Mouse (Mus musculus): ENCODE results near the gene Mob3b. TPM values are rescaled to one million over a fixed set of nuclear protein-coding genes. Genes with fewer than 3 reads are reported as not detected.
"Not testable (repeated sequence)": the region's sequence is repeated elsewhere in the genome, so short reads cannot be mapped to it uniquely, and the experiment has no call there.

Gene Mob3b
- polyA plus RNA-seq, 1 experiment from 2014 or later = 1.3 TPM

GRCm38 (mm10) chr4:34963999-34964398 lies 193.3 kb downstream of the Mob3b start:
- H3K4me3 ChIP-seq (ENCODE audit: low read depth, low read length) = no peak overlapping the region
- no peak overlapping the region for H3K9ac ChIP-seq (replicated peaks; ENCODE audit: low read depth, low read length)
- no peak overlapping the region for H3K4me2 ChIP-seq (ENCODE audit: low read depth, low read length)
- no peaks in the 10 kb centered on the region for H3K27me3 ChIP-seq (ENCODE audit: control insufficient read depth, insufficient read depth, low read length)
- H3K4me1 ChIP-seq (ENCODE audit: control insufficient read depth, insufficient read depth, low read length) = no peaks in the 10 kb centered on the region
- H3K36me3 ChIP-seq (ENCODE audit: control insufficient read depth, insufficient read depth, low read length) = no peaks in the 10 kb centered on the region
- H3K9me3 ChIP-seq (ENCODE audit: control insufficient read depth, low read length) = no peaks in the 10 kb centered on the region
- H3K27ac ChIP-seq (ENCODE audit: low read depth, low read length) = no peak overlapping the region
- no peak for ATAC-seq (ENCODE audit: low read depth)
- WGBS = 76% methylated on average over 13 of the region's 13 CpGs

GRCm38 (mm10) chr4:34960781-34961560 lies 196.3 kb downstream of the Mob3b start:
- Histone ChIP-seq H3K4me2 (ENCODE audit: low read depth, low read length) (no peak overlapping the region), H3K27ac (ENCODE audit: low read depth, low read length) (no peak overlapping the region), H3K4me3 (ENCODE audit: low read depth, low read length) (no peak overlapping the region), H3K9ac (replicated peaks; ENCODE audit: low read depth, low read length) (no peak overlapping the region), H3K27me3 (ENCODE audit: control insufficient read depth, insufficient read depth, low read length) (no peaks in the 10 kb centered on the region), H3K4me1 (ENCODE audit: control insufficient read depth, insufficient read depth, low read length) (no peaks in the 10 kb centered on the region), H3K9me3 (ENCODE audit: control insufficient read depth, low read length) (no peaks in the 10 kb centered on the region), H3K36me3 (ENCODE audit: control insufficient read depth, insufficient read depth, low read length) (no peaks in the 10 kb centered on the region)
- 77% methylated on average over 15 of the region's 15 CpGs for WGBS
- ATAC-seq (ENCODE audit: low read depth) = no peak

- no peak for ATAC-seq (ENCODE audit: low read depth)
- H3K4me2 ChIP-seq (ENCODE audit: low read depth, low read length) = no peak overlapping the region
- no peaks in the 10 kb centered on the region for H3K27me3 ChIP-seq (ENCODE audit: control insufficient read depth, insufficient read depth, low read length)
- H3K36me3 ChIP-seq (ENCODE audit: control insufficient read depth, insufficient read depth, low read length) = no peaks in the 10 kb centered on the region
- H3K4me1 ChIP-seq (ENCODE audit: control insufficient read depth, insufficient read depth, low read length) = no peaks in the 10 kb centered on the region
- no peak overlapping the region for H3K27ac ChIP-seq (ENCODE audit: low read depth, low read length)
- H3K4me3 ChIP-seq (ENCODE audit: low read depth, low read length) = no peak overlapping the region
- H3K9me3 ChIP-seq (ENCODE audit: control insufficient read depth, low read length) = no peaks in the 10 kb centered on the region
- 86% methylated on average over 6 of the region's 6 CpGs for WGBS
- H3K9ac ChIP-seq (replicated peaks; ENCODE audit: low read depth, low read length) = no peak overlapping the region
Observed at GRCm38 (mm10) chr4:34959477-34959876, 197.8 kb downstream of the Mob3b start.

- Histone ChIP-seq H3K27ac (ENCODE audit: low read depth, low read length) (no peak overlapping the region), H3K4me2 (ENCODE audit: low read depth, low read length) (no peak overlapping the region; the same call in 1 of the 2 replicates), H3K27me3 (ENCODE audit: control insufficient read depth, insufficient read depth, low read length) (no peaks in the 10 kb centered on the region), H3K9me3 (ENCODE audit: control insufficient read depth, low read length) (no peaks in the 10 kb centered on the region), H3K4me1 (ENCODE audit: control insufficient read depth, insufficient read depth, low read length) (no peaks in the 10 kb centered on the region), H3K4me3 (ENCODE audit: low read depth, low read length) (no peak overlapping the region), H3K36me3 (ENCODE audit: control insufficient read depth, insufficient read depth, low read length) (no peaks in the 10 kb centered on the region), H3K9ac (replicated peaks; ENCODE audit: low read depth, low read length) (no peak overlapping the region)
- peak; percentile 76 for ATAC-seq (ENCODE audit: low read depth)
- WGBS = 38% methylated on average over 12 of the region's 12 CpGs
Observed at GRCm38 (mm10) chr4:34958155-34959028, 198.9 kb downstream of the Mob3b start.

GRCm38 (mm10) chr4:34953716-34954115 lies 203.6 kb downstream of the Mob3b start:
- Histone ChIP-seq H3K9ac (replicated peaks; ENCODE audit: low read depth, low read length) (no peak overlapping the region), H3K27ac (ENCODE audit: low read depth, low read length) (no peak overlapping the region), H3K36me3 (ENCODE audit: control insufficient read depth, insufficient read depth, low read length) (no peaks in the 10 kb centered on the region), H3K4me2 (ENCODE audit: low read depth, low read length) (no peak overlapping the region), H3K4me1 (ENCODE audit: control insufficient read depth, insufficient read depth, low read length) (no peaks in the 10 kb centered on the region), H3K4me3 (ENCODE audit: low read depth, low read length) (no peak overlapping the region), H3K27me3 (ENCODE audit: control insufficient read depth, insufficient read depth, low read length) (no peaks in the 10 kb centered on the region), H3K9me3 (ENCODE audit: control insufficient read depth, low read length) (no peaks in the 10 kb centered on the region)
- 78% methylated on average over 10 of the region's 10 CpGs for WGBS
- no peak for ATAC-seq (ENCODE audit: low read depth)

GRCm38 (mm10) chr4:34947181-34947580 lies 210.1 kb downstream of the Mob3b start:
- Histone ChIP-seq H3K27me3 (ENCODE audit: control insufficient read depth, insufficient read depth, low read length) (no peaks in the 10 kb centered on the region), H3K4me1 (ENCODE audit: control insufficient read depth, insufficient read depth, low read length) (no peaks in the 10 kb centered on the region), H3K4me2 (ENCODE audit: low read depth, low read length) (no peak overlapping the region), H3K27ac (ENCODE audit: low read depth, low read length) (no peak overlapping the region), H3K36me3 (ENCODE audit: control insufficient read depth, insufficient read depth, low read length) (no peaks in the 10 kb centered on the region), H3K9ac (replicated peaks; ENCODE audit: low read depth, low read length) (no peak overlapping the region), H3K4me3 (ENCODE audit: low read depth, low read length) (no peak overlapping the region), H3K9me3 (ENCODE audit: control insufficient read depth, low read length) (no peaks in the 10 kb centered on the region)
- no peak for ATAC-seq (ENCODE audit: low read depth)

GRCm38 (mm10) chr4:34941046-34941445 lies 216.2 kb downstream of the Mob3b start:
- Histone ChIP-seq H3K27me3 (ENCODE audit: control insufficient read depth, insufficient read depth, low read length) (no peaks in the 10 kb centered on the region), H3K9me3 (ENCODE audit: control insufficient read depth, low read length) (no peaks in the 10 kb centered on the region), H3K9ac (replicated peaks; ENCODE audit: low read depth, low read length) (no peak overlapping the region), H3K4me3 (ENCODE audit: low read depth, low read length) (no peak overlapping the region), H3K27ac (ENCODE audit: low read depth, low read length) (no peak overlapping the region), H3K4me2 (ENCODE audit: low read depth, low read length) (no peak overlapping the region), H3K36me3 (ENCODE audit: control insufficient read depth, insufficient read depth, low read length) (no peaks in the 10 kb centered on the region), H3K4me1 (ENCODE audit: control insufficient read depth, insufficient read depth, low read length) (no peaks in the 10 kb centered on the region)
- WGBS = 95% methylated on average over 25 of the region's 25 CpGs
- ATAC-seq (ENCODE audit: low read depth) = no peak

GRCm38 (mm10) chr4:34928386-34928785 lies 228.9 kb downstream of the Mob3b start:
- not testable (repeated sequence) for H3K4me3 ChIP-seq (ENCODE audit: low read depth, low read length); H3K36me3 ChIP-seq (ENCODE audit: control insufficient read depth, insufficient read depth, low read length); H3K4me1 ChIP-seq (ENCODE audit: control insufficient read depth, insufficient read depth, low read length); H3K9me3 ChIP-seq (ENCODE audit: control insufficient read depth, low read length); H3K9ac ChIP-seq (replicated peaks; ENCODE audit: low read depth, low read length); ATAC-seq (ENCODE audit: low read depth); H3K4me2 ChIP-seq (ENCODE audit: low read depth, low read length); H3K27me3 ChIP-seq (ENCODE audit: control insufficient read depth, insufficient read depth, low read length); H3K27ac ChIP-seq (ENCODE audit: low read depth, low read length)
- WGBS = 74% methylated on average over 7 of the region's 7 CpGs

All from neural tube, embryonic 14.5 days (tissue).